Mouse (Mus musculus) fat pad, adult 2 months (tissue): ENCODE data around the gene Shisa2.
"Not testable (repeated sequence)": the region's sequence is repeated elsewhere in the genome, so short reads cannot be mapped to it uniquely, and the experiment has no call there.

Source experiments
- DNase-seq: peaks from one replicate; pipeline ENCODE4 v3.0.0-alpha.2; 2011; ENCODE audit warnings: low read depth, low spot score; ENCODE audit errors: extremely low read depth

The Shisa2 gene

DNA sequence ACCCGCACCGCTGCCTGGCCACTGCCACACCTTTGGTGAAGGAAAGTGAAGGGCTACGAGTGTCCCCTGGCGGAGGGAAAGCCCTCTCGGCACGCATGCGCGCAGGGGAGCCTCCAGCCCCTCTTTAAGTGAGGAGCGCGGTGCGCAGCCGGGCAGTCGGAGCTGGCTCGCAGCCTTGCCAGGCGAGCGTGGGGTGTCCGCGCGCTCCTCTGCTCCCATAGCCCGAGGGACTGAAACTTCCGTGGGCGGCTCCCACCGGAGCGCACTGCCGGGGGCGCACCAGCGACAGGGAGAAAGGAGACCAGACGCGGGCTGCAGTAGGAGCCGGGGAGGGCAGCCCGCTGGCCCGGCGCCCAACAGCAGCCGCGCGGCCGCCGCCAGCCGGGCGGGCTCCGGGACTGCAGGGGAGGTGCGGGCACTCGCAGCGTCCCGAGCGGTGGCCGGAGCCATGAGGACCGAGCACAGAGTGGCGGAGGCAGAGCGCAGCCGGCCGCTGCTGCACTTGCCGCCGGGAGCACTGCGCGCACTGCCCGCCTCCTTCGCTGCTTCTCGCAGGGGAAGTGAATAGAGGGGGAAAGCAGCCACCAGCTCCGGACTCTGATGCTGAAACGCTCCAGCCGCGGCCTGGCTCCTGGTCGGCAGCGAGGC is at the start of gene Shisa2:
TSS of gene Shisa2 (plus strand) at position 151 of the 648 bp plus-strand sequence.
- no peak for DNase-seq

DNA sequence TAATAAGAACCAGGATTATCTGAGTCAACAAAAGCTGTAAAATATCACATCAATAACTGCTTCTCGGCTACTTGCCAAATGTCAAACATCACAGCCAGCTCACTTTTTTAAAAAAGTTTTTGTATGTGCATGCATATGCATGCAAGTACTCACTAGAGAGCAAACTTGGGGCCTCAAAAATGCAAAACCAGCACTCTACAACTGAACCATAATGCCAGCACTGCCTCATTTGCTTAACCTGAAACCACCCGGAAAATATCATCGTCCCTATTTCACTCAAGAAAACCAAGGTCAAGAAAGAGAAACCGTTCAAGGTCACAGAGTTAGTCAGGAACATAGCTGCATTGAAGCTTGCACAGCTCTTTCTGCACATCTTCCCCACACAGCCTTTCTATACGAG is 48.7 kb upstream of the Shisa2 start:
- no peak for DNase-seq

DNA sequence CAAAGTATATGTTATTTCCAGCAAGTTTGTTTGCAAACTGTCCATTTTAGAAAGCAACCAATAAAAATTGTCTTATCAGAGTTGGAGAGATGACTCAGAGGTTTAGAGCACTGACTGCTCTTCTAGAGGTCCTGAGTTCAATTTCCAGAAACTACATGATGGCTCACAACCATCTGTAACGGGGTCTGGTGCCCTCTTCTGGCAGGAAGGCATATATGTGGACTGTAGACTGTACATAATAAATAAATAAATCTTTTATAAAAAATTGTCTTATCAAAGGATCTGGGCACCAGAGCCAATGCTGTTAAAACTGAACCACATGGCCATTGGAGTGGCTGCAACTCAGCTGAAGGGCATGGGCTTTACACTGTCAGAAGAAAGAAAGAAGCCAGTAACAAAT is 34.5 kb upstream of the Shisa2 start:
- no peak for DNase-seq

DNA sequence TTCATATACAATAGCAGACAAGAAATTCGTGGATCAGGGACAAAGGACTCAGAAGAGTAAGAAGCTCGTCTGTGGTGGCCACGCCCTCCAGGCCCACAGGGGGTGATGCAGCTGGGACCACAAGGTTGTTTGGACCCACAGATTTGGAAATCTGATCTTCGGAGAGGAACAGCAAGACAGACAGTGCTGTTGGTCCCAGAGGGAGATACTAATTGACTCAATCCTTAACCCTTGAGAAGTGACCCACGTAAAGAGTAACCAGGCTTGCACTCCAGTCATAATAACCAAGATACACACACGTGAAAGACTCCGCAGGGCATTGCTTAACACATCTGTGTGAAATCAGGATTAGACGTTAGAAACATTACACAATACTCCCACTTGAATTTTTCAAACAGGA is 33.2 kb upstream of the Shisa2 start:
- DNase-seq: peak; percentile 98

DNA sequence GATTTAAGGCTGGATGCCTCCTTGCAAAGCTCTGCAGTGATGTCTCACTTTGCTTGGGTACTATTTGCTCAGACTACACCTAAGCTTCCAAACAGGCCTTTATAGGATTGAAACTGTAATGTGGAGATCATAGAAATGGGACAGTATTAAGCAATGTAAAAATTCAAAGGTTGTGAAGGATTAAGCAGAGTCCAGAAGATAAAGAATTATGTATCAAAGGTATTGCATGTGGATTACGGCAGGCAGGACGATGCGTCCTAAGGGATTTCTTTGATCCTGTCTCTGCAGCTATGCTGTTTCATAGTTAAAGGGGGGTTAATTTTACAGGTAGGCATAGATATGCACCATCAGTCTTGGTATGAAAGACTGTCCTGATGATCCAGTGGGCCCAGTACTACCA is 32.5 kb upstream of the Shisa2 start:
- DNase-seq: peak; percentile 62

DNA sequence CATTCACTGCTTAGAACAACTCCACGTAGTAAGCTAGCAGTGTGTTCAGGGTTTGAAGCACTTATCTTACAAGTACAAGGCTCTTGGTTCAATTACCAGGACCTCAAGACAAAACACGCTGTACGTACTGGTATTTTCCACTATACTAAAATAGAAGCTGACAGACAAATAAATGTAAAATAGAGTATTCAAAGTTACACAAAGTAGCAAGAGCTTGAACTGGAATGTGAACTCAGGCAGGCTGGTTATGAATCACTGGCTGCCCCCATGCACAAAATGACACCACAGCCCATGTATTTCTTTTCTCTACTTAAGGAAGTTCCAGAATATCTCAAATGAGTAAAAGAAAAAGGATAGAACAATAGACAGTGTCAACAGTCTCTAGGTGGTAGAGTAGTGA is 30.1 kb upstream of the Shisa2 start:
- DNase-seq: no peak

DNA sequence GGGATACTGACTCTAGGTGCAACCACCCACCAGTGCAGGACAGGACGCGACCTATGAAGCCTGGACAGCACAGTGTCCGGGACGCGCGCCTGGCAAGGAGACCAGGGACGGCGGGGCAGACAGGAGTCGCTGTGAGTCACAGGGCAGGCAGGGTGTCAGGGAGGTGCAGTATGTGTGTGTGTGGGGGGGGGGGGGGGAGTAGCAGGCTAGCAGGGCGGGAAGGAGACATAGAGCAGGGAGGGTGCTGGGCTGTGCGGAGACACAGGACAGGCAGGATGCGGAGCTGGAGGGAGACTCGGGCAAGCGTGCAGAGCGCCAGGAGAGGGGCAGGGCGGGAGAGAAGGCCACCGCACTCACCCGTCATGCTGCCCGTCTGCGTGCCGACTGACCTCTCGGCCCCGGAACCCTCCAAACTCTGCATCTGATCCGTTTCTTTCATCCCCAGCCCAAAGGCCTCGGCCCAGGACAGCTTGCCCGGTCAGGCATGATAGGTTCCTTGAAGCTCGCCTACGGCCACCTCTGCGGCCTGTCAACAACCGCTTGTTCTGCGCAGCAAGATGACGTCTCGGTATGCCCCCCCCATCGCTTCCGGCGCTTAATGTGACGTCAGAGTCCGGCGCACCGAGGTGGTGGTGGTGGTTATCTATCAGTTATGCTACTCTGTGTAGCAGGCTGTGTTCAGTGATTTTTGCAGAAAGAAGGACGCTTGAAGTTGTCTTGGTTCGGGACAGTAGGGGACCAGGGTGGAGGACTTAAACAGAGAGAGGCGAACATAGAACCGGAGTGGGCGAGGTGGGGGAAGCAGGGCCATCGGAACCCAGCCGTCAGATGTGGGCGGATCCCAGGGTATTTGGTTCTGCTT is 27.5 kb upstream of the Shisa2 start, which contains the start of gene Cdadc1:
TSS of gene Cdadc1 (minus strand) at position 562 of the 862 bp plus-strand sequence.
- DNase-seq: peak; percentile 25

DNA sequence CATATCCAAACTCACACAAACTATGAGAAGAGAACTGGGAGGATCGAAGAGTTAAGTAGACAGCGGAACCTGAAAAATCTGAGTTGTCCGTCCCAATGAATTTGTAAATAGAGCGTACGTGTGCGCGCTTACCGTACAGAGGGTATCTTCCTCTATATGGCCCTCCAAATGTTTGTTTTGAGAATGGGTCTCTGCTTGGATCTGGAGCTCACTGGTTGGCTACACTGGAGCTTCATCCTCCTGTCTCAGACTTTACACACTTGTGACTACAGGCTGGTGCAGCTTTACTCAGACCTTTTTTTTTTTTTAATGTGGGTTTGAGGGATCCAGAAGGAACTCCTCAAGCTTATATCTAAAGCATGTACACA is 26.9 kb upstream of the Shisa2 start:
- no peak for DNase-seq

DNA sequence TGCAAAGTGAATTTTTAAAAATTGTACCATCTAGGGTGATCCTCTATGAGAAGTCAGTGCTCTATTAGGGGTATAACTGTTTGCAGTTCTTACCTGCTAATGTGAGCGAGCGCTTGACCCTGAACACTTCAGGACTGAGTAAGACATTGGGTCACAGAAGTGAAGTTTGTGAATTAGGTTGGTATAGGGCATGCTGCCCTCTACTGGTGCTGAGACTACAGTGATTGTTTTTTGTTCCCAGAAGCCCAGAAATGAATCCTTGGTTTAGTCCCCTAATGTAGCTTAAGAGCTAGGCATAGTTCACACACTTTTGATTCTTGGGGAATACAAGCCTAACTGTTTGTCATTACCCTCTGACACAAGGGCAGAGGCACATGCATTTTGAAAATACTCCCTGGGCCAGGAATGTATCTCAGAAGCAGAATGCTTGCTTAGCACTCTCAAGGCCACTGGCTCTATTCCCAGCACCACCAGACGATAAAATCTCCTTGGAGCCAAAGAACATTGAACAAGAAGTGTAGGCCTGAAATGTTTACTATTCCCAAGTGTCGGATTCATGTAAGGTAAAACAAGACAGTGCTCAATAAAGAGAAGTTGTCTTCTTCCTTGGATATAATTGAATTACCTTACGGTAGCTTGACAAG is 21.0 kb upstream of the Shisa2 start:
- no peak for DNase-seq

DNA sequence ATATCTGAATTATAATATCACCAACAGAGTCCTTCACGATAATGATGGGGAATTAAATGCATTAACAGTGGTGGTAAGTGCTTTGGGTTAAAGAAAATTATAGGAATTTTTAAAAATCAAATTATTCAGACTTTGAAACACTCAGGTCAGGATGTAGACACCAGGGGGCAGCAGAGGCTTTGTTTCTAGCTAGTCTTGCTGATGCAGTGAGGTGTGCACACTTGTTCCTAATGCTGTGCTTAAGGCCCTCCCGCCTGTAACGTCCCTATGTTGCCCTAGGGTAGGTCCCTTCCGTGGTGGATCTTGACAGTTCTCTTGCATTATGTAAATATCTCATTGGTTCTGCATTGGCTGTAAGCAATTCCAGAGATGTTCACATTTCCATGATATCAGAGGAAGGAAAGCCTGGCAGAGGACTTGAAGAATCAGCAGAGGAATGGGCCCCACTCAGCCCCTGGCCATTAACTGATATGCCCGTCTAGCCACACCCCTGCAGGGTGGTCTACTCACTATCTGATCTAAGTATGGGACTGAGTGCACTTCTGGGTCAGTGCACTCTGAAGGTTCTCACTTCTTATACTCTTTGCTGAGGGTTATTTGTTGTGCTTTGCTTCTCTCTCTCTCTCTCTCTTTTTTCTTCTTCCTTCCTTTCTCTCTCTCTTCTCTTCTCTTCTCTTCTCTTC is 19.3 kb upstream of the Shisa2 start:
- DNase-seq: no peak

DNA sequence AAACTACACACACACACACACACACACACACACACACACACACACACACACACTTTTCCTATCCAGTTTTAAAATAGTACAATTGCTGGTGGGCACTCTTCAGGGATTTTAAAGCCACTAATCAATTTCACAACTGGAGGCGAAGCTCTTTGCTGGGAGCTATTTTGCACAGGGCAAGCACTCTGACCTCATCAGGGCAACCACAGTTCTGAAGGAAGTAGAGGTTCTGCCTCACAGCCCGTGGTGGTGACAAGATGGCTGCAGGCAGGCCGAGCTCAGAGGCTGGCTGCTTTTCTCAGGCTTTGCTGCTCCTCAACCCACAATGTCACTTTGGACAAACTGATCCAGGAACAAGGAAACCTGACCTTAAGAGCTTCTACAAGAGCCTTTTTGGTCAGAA is 18.1 kb upstream of the Shisa2 start:
- DNase-seq: no peak

DNA sequence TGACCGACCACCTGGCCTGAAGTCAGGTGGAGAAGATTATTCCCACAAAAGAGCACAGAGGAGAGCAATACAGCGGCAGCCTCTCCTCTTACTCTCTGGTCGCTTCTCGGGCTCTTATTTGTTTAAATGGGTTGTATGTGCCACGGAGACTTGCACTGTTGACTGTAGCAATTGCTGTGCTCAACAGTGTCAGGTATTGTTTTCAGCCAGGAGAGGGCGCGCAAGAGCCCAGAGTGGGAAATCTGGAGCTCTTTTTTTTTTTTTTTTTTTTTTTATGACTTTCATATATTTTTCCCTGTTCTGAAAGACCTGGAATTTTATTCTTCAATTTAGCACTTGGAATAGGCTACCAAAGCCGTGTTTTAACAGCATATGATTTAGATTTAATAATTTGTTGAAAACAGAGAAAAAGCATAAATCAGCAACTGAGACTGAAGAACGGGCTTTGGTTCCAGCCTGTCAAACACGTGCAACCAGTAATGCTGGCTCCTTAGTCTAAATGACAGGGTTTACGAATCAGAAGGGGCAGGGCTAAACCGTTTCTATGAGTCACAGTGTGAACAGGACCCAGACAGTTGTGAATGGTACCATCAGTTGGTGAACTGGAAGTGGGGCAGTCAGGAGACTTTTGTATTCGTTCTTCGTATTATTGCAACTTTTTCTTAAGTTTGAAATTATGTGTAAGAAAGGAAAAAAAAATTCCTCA is 12.0 kb upstream of the Shisa2 start:
- no peak for DNase-seq

DNA sequence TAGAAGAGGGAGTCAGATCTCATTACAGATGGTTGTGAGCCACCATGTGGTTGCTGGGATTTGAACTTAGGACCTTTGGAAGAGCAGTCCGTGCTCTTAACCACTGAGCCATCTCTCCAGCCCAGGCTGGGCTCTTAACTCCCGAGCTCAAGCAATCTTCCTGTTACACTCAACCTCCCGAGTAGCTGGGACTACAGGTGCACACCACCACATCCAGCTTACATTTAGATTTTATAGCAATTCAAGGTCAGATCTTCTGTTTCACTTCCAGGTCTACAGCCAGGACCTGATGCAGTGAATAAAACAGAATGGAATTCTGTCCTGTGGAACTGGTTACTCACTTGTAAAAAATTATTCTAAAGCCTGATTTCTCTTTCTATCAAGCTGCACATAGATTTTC is 11.0 kb upstream of the Shisa2 start:
- not testable (repeated sequence) for DNase-seq

DNA sequence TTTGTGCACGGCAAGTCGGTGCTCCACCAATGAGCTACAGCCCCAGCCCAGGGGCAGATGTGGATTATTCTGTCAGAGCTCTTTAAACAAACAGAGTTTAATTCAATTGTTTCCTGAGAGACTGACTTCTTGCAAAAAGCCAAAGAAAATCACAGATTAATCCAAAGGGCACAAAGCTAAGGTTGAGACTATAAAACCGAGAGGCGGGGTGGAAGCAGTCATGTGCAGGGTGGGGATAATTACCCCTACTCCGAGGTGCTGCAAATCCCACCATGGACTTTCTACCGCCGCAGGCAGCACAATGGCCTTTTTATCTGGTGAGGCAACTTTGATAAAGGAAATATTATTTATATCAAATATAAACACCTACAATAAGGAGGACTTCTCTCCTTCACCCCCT is 8.3 kb upstream of the Shisa2 start:
- no peak for DNase-seq

DNA sequence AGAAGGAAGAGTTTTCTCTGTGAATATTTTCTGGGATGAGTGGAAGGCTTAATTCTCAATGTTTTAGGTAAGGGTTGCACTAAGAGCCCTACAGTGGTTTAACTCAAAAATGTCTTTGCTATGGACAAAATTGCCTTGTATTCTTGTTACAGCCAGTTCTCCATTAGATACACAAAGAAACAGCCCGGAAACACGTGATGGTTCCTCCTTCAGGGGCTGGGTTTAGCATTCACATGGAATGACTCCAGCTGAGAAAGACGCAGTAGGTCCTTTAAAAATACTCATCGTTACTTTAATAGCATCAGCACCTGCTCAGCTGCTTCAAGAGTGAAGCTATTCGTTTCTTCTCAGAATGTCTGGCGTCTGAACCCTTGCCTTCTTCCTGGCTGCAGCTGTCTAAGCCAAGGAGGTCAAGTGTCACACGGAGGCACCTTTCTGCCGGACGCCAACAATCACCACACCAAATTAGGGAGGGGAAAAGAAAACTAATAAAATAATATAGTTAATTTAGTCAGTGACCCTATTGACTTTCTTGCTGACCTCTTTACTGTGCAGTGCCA is 702 bp upstream of the Shisa2 start:
- DNase-seq: no peak

DNA sequence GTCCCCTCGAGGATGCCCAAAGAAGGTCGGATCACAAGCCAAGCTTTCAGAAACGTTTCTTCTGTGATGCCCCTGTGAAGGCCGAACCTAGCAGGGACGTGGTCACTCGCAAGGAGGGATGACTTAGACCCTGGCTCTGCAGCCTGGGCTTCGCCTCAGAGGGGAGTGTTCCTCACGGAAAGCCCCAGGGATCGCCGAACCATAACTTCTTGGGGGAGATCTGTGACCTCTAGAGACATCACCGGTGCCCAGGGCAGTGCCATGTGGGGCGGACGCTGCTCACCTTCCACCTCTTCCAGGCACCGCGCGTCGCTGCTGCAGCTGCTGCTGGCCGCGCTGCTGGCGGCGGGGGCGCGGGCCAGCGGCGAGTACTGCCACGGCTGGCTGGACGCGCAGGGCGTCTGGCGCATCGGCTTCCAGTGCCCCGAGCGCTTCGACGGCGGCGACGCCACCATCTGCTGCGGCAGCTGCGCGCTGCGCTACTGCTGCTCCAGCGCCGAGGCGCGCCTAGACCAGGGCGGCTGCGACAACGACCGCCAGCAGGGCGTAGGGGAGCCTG is 777 bp downstream of the Shisa2 start:
- DNase-seq: no peak

DNA sequence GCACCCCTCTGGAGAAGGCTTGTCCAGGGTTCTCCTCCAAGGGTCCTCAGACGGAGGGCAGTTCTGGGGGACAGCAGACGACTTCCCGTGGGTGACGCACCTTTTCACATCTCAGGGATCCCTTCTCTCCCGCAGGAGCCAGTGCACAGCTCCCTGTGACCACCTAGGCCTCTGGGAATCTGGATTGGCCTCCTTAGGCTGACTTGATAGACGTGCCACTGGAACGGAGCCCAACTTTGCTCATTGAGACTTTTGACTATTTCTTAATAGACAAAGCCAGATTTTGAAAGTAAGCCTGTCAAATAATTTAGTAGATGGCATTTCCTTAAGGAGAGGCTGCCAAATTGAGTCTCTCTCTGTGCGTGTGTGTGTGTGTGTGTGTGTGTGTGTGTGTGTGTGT is 1.6 kb downstream of the Shisa2 start:
- no peak for DNase-seq

DNA sequence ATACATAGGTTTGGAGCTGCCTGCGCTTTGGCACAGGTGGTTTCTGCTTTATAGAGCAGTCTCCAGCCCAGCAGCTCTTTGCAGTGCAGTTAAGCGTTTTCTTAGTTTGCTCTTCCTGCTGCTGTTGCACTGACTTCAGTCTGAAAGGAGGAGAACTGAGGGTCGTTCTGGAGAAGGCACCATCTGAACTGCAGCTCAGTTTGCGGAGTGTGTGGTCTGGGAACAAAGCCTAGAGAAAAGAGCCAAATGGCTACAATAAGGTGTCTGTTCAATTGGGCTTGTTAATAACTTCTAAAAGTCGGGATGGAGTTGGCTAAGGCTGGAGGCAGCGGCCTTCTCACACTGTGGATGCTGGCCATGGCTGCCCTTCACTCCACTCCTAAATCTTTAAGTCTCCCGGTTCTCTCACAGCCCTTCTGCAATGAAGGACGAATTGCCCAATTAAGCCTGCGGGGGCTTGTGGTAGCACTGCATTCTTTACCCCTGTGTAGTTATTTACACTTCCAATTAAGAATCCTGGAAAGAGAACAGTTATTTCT is 2.1 kb downstream of the Shisa2 start:
- no peak for DNase-seq

DNA sequence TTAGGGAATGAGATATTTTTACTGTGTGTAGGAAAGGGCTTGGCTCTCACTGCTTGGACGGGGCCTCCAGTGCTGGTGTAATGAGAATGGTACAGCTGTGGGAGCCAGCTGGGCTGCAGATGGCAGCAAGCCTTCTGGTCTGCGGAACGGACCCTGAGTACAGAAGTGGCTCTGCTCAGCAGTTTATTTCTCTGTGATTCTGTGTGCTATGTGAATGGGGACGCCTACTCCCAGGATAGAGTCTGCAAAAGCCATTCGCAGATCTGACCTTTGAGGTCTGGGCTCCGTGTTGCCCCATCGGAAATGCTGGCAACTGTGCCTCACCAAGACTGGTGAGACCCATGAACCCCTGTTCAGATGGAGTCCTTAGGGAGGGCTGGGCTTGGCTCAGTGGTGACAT is 2.7 kb downstream of the Shisa2 start:
- DNase-seq: no peak

DNA sequence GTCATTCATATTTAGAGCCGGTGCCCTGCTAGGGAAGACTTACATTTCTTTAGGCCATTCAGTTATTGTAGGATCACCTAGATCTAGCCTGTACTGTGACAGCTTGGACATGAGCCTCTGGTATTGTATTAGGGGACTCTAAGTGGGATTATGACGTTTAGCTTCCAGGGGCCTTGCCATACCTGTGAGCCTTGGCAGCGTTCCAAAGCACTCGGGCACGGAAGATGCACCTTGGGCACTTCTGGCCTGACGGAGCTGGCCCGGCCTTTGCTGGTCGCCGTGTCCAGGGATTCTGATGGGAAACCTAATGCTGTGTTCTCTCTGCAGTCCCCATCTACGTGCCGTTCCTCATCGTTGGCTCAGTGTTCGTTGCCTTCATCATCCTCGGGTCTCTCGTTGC is 4.2 kb downstream of the Shisa2 start:
- no peak for DNase-seq
